Mouse (Mus musculus): ENCODE data around the gene Agap1. TPM values are rescaled to one million over a fixed set of nuclear protein-coding genes. Genes with fewer than 3 reads are reported as not detected.
A peak's percentile ranks its signal among the peaks of the same experiment; 100 is the strongest.

The Agap1 gene
- polyA plus RNA-seq, 1 experiment from 2014 or later = 10.8 TPM

- no peak for ATAC-seq (replicated peaks; ENCODE audit: insufficient number of reproducible peaks, low FRiP score, low TSS enrichment)
- Histone ChIP-seq H3K4me3 (ENCODE audit: low read depth, low read length) (no peak overlapping the region), H3K9ac (ENCODE audit: low read depth, low read length) (no peak overlapping the region), H3K4me1 (ENCODE audit: control insufficient read depth, insufficient read depth, low read length) (peaks cover 18% of the 10 kb centered on the region), H3K4me2 (no peak overlapping the region), H3K9me3 (replicated peaks; ENCODE audit: control insufficient read depth, low read length) (no peaks in the 10 kb centered on the region), H3K27me3 (ENCODE audit: control insufficient read depth, insufficient read depth, low read length) (no peaks in the 10 kb centered on the region), H3K27ac (ENCODE audit: low read depth, low read length) (no peak overlapping the region), H3K36me3 (ENCODE audit: control insufficient read depth, insufficient read depth, low read length) (no peaks in the 10 kb centered on the region)
- 43% methylated on average over 5 of the region's 5 CpGs for WGBS (ENCODE audit: insufficient replicate concordance)
These were observed 152.0 kb downstream of the Agap1 start for GRCm38 (mm10) chr1:89606612-89607011.

- no peak for ATAC-seq (replicated peaks; ENCODE audit: insufficient number of reproducible peaks, low FRiP score, low TSS enrichment)
- H3K27ac ChIP-seq (ENCODE audit: low read depth, low read length) = no peak overlapping the region
- no peak overlapping the region for H3K4me3 ChIP-seq (ENCODE audit: low read depth, low read length)
- H3K4me1 ChIP-seq (ENCODE audit: control insufficient read depth, insufficient read depth, low read length) = peaks cover 2% of the 10 kb centered on the region
- no peaks in the 10 kb centered on the region for H3K9me3 ChIP-seq (replicated peaks; ENCODE audit: control insufficient read depth, low read length)
- WGBS (ENCODE audit: insufficient replicate concordance) = 83% methylated on average over 4 of the region's 4 CpGs
- H3K27me3 ChIP-seq (ENCODE audit: control insufficient read depth, insufficient read depth, low read length) = no peaks in the 10 kb centered on the region
- no peak overlapping the region for H3K4me2 ChIP-seq
- H3K9ac ChIP-seq (ENCODE audit: low read depth, low read length) = no peak overlapping the region
- H3K36me3 ChIP-seq (ENCODE audit: control insufficient read depth, insufficient read depth, low read length) = no peaks in the 10 kb centered on the region
These were observed 154.2 kb downstream of the Agap1 start for GRCm38 (mm10) chr1:89608766-89609165.

GRCm38 (mm10) chr1:89609964-89610363, 155.4 kb downstream of the Agap1 start:
- Histone ChIP-seq H3K4me3 (ENCODE audit: low read depth, low read length) (no peak overlapping the region), H3K27ac (ENCODE audit: low read depth, low read length) (no peak overlapping the region), H3K9ac (ENCODE audit: low read depth, low read length) (no peak overlapping the region), H3K9me3 (replicated peaks; ENCODE audit: control insufficient read depth, low read length) (no peaks in the 10 kb centered on the region), H3K36me3 (ENCODE audit: control insufficient read depth, insufficient read depth, low read length) (no peaks in the 10 kb centered on the region), H3K4me1 (ENCODE audit: control insufficient read depth, insufficient read depth, low read length) (peaks cover 4% of the 10 kb centered on the region; the same call in 1 of the 2 replicates), H3K4me2 (no peak overlapping the region), H3K27me3 (ENCODE audit: control insufficient read depth, insufficient read depth, low read length) (no peaks in the 10 kb centered on the region)
- no peak for ATAC-seq (replicated peaks; ENCODE audit: insufficient number of reproducible peaks, low FRiP score, low TSS enrichment)
- WGBS (ENCODE audit: insufficient replicate concordance) = 83% methylated on average over 5 of the region's 5 CpGs

GRCm38 (mm10) chr1:89611521-89611920, 156.9 kb downstream of the Agap1 start:
- H3K4me3 ChIP-seq (ENCODE audit: low read depth, low read length) = no peak overlapping the region
- H3K4me2 ChIP-seq = no peak overlapping the region
- H3K27ac ChIP-seq (ENCODE audit: low read depth, low read length) = no peak overlapping the region
- 0 out of 2 replicates have a peak, but pooled peaks cover 3% of the 10 kb centered on the region for H3K36me3 ChIP-seq (ENCODE audit: control insufficient read depth, insufficient read depth, low read length)
- H3K4me1 ChIP-seq (ENCODE audit: control insufficient read depth, insufficient read depth, low read length) = peaks cover 4% of the 10 kb centered on the region; the same call in 1 of the 2 replicates
- H3K27me3 ChIP-seq (ENCODE audit: control insufficient read depth, insufficient read depth, low read length) = no peaks in the 10 kb centered on the region
- no peak overlapping the region for H3K9ac ChIP-seq (ENCODE audit: low read depth, low read length)
- WGBS (ENCODE audit: insufficient replicate concordance) = 91% methylated on average over 6 of the region's 6 CpGs
- no peaks in the 10 kb centered on the region for H3K9me3 ChIP-seq (replicated peaks; ENCODE audit: control insufficient read depth, low read length)
- ATAC-seq (replicated peaks; ENCODE audit: insufficient number of reproducible peaks, low FRiP score, low TSS enrichment) = no peak

GRCm38 (mm10) chr1:89613234-89613870, 158.7 kb downstream of the Agap1 start:
- H3K4me2 ChIP-seq = no peak overlapping the region
- no peaks in the 10 kb centered on the region for H3K9me3 ChIP-seq (replicated peaks; ENCODE audit: control insufficient read depth, low read length)
- WGBS (ENCODE audit: insufficient replicate concordance) = 50% methylated on average over 5 of the region's 5 CpGs
- no peak overlapping the region for H3K4me3 ChIP-seq (ENCODE audit: low read depth, low read length)
- peaks cover 12% of the 10 kb centered on the region for H3K4me1 ChIP-seq (ENCODE audit: control insufficient read depth, insufficient read depth, low read length)
- no peak for ATAC-seq (replicated peaks; ENCODE audit: insufficient number of reproducible peaks, low FRiP score, low TSS enrichment)
- 0 out of 2 replicates have a peak, but pooled peaks cover 3% of the 10 kb centered on the region for H3K36me3 ChIP-seq (ENCODE audit: control insufficient read depth, insufficient read depth, low read length)
- no peak overlapping the region for H3K9ac ChIP-seq (ENCODE audit: low read depth, low read length)
- no peak overlapping the region for H3K27ac ChIP-seq (ENCODE audit: low read depth, low read length)
- H3K27me3 ChIP-seq (ENCODE audit: control insufficient read depth, insufficient read depth, low read length) = no peaks in the 10 kb centered on the region

- no peaks in the 10 kb centered on the region for H3K9me3 ChIP-seq (replicated peaks; ENCODE audit: control insufficient read depth, low read length)
- H3K27ac ChIP-seq (ENCODE audit: low read depth, low read length) = no peak overlapping the region
- 57% methylated on average over 6 of the region's 6 CpGs for WGBS (ENCODE audit: insufficient replicate concordance)
- H3K36me3 ChIP-seq (ENCODE audit: control insufficient read depth, insufficient read depth, low read length) = 0 out of 2 replicates have a peak, but pooled peaks cover 3% of the 10 kb centered on the region
- no peaks in the 10 kb centered on the region for H3K27me3 ChIP-seq (ENCODE audit: control insufficient read depth, insufficient read depth, low read length)
- no peak overlapping the region for H3K9ac ChIP-seq (ENCODE audit: low read depth, low read length)
- peaks cover 33% of the 10 kb centered on the region for H3K4me1 ChIP-seq (ENCODE audit: control insufficient read depth, insufficient read depth, low read length)
- H3K4me2 ChIP-seq = no peak overlapping the region
- no peak overlapping the region for H3K4me3 ChIP-seq (ENCODE audit: low read depth, low read length)
- no peak for ATAC-seq (replicated peaks; ENCODE audit: insufficient number of reproducible peaks, low FRiP score, low TSS enrichment)
These were observed 161.9 kb downstream of the Agap1 start for GRCm38 (mm10) chr1:89616556-89616955.

- Histone ChIP-seq H3K4me3 (ENCODE audit: low read depth, low read length) (no peak overlapping the region), H3K4me2 (no peak overlapping the region), H3K27me3 (ENCODE audit: control insufficient read depth, insufficient read depth, low read length) (no peaks in the 10 kb centered on the region), H3K36me3 (ENCODE audit: control insufficient read depth, insufficient read depth, low read length) (0 out of 2 replicates have a peak, but pooled peaks cover 3% of the 10 kb centered on the region), H3K4me1 (ENCODE audit: control insufficient read depth, insufficient read depth, low read length) (peaks cover 38% of the 10 kb centered on the region), H3K9ac (ENCODE audit: low read depth, low read length) (no peak overlapping the region), H3K9me3 (replicated peaks; ENCODE audit: control insufficient read depth, low read length) (no peaks in the 10 kb centered on the region), H3K27ac (ENCODE audit: low read depth, low read length) (no peak overlapping the region)
- 89% methylated on average over 9 of the region's 9 CpGs for WGBS (ENCODE audit: insufficient replicate concordance)
- ATAC-seq (replicated peaks; ENCODE audit: insufficient number of reproducible peaks, low FRiP score, low TSS enrichment) = no peak
These were observed 162.7 kb downstream of the Agap1 start for GRCm38 (mm10) chr1:89617336-89617735.

- WGBS (ENCODE audit: insufficient replicate concordance) = 60% methylated on average over 2 of the region's 2 CpGs
These were observed 165.4 kb downstream of the Agap1 start for GRCm38 (mm10) chr1:89619963-89620362.

More at GRCm38 (mm10) chr1:89619963-89620362, 165.4 kb downstream of the Agap1 start:
- Histone ChIP-seq H3K36me3 (ENCODE audit: control insufficient read depth, insufficient read depth, low read length) (0 out of 2 replicates have a peak, but pooled peaks cover 3% of the 10 kb centered on the region), H3K27me3 (ENCODE audit: control insufficient read depth, insufficient read depth, low read length) (no peaks in the 10 kb centered on the region), H3K4me3 (ENCODE audit: low read depth, low read length) (no peak overlapping the region), H3K4me2 (no peak overlapping the region), H3K4me1 (ENCODE audit: control insufficient read depth, insufficient read depth, low read length) (peaks cover 56% of the 10 kb centered on the region), H3K27ac (ENCODE audit: low read depth, low read length) (peak overlapping the region; percentile 2), H3K9ac (ENCODE audit: low read depth, low read length) (no peak overlapping the region), H3K9me3 (replicated peaks; ENCODE audit: control insufficient read depth, low read length) (no peaks in the 10 kb centered on the region)
- ATAC-seq (replicated peaks; ENCODE audit: insufficient number of reproducible peaks, low FRiP score, low TSS enrichment) = no peak

All from heart, embryonic 11.5 days (tissue).